Mouse (Mus musculus): Measurements from ENCODE around the gene Baiap2. TPM values are rescaled to one million over a fixed set of nuclear protein-coding genes. Genes with fewer than 3 reads are reported as not detected.

Baiap2 gene
- total RNA-seq, 2 experiments from 2014 or later, result 16.5 to 31.7 TPM

GRCm38 (mm10) chr11:119945343-119945742 lies 2.8 kb downstream of the Baiap2 start:
- DNase-seq (ENCODE audit: low spot score in 2 of 2), result no peak

DNA sequence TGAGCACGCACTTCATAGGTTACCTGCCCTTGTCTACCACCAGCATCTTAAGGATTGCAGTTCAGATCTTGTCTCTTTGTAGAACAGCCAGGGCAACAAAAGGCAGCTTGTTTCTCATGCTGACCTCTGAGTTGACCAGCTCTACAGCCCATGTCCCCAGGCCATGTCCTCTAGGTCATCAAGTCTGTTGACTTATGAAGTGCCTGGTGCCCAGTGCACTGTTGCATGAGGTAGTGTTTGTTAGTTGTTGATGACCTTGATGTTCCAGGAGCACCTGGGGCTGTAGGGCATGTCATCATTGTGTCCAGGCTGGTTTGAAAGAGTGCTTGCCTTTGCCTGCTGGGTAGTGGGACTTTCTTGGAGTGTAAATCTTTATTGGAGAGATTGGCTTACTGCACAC lies 4.9 kb downstream of the Baiap2 start:
- DNase-seq (ENCODE audit: low spot score in 2 of 2), result no peak

DNA sequence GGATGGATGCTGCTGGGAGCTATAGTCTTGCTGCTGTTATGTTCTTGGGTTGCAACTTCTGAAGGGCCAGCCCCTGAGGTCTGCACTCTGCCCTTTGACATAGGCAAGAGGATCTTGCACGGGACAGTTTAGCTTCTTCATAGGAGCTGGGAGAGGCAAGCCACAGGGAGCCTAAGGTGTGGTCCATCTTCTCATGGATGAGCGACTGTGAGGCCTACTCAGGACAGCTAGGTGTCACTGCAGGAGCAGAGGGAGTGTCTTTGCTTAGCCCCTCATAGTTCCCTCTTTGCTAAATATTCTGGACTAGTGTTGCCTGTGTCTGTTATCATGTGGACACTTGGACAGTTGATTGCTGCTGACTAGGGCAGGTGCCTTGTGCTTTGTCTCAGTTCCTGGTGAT lies 5.3 kb downstream of the Baiap2 start:
- no peak for DNase-seq (ENCODE audit: low spot score in 2 of 2)

GRCm38 (mm10) chr11:119948305-119948704 lies 5.7 kb downstream of the Baiap2 start:
- DNase-seq (ENCODE audit: low spot score in 2 of 2), result no peak

- no peak for DNase-seq (ENCODE audit: low spot score in 2 of 2)
These were observed 6.2 kb downstream of the Baiap2 start for GRCm38 (mm10) chr11:119948803-119949202.

- no peak for DNase-seq (ENCODE audit: low spot score in 2 of 2)
These were observed 8.0 kb downstream of the Baiap2 start for GRCm38 (mm10) chr11:119950535-119950934.

- no peak for DNase-seq (ENCODE audit: low spot score in 2 of 2)
These were observed 8.8 kb downstream of the Baiap2 start for GRCm38 (mm10) chr11:119951326-119951725.

- DNase-seq (ENCODE audit: low spot score in 2 of 2), result peak in 1 of 2 experiments; percentile 34
These were observed 10.1 kb downstream of the Baiap2 start for GRCm38 (mm10) chr11:119952429-119953224.

GRCm38 (mm10) chr11:119954233-119954632 lies 11.7 kb downstream of the Baiap2 start:
- DNase-seq (ENCODE audit: low spot score in 2 of 2), result no peak

GRCm38 (mm10) chr11:119954749-119955337 lies 12.3 kb downstream of the Baiap2 start:
- DNase-seq (ENCODE audit: low spot score in 2 of 2), result no peak

- no peak for DNase-seq (ENCODE audit: low spot score in 2 of 2)
These were observed 12.9 kb downstream of the Baiap2 start for GRCm38 (mm10) chr11:119955432-119955831.

DNA sequence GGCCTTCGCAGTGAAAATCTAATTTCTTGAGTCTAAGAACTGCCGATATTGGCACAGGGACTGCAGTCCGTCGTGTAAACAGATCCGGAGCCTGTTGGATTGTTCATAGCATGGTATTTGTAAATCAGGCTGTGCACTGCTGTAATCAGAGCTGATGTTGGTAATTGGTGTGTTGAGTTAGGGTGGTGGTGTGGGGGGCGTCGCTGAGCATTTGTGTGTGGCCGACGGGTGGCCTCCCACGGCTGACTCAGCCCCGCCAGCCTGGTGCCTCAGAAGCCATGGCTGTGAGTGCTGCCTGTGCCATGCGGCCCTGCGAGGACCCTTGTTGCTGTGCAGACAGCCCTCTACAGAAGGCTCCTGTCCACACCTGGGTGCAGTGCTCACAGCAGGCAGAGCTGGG lies 14.0 kb downstream of the Baiap2 start:
- no peak for DNase-seq (ENCODE audit: low spot score in 2 of 2)

DNA sequence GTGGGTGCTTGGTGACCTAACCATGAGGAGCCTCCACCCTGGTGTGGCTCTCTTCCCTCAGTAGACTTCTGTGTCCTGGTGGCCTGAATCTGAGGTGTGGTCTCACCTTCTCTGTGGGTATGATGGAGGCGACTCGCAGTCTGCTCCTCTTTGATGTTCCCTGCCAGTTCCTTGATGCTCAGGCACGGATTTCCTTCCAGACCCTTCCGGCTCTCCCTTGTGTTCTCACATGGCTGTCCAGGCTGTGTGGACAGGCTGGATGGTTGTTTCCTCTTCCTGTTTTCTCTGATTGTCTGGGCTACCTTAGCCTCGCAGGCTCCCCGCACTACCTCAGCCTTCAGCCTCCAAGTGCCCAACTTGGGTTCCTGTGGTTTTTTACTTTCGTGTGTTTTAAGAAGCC lies 16.3 kb downstream of the Baiap2 start:
- no peak for DNase-seq (ENCODE audit: low spot score in 2 of 2)

- DNase-seq (ENCODE audit: low spot score in 2 of 2), result no peak
These were observed 17.2 kb downstream of the Baiap2 start for GRCm38 (mm10) chr11:119959714-119960113.

DNA sequence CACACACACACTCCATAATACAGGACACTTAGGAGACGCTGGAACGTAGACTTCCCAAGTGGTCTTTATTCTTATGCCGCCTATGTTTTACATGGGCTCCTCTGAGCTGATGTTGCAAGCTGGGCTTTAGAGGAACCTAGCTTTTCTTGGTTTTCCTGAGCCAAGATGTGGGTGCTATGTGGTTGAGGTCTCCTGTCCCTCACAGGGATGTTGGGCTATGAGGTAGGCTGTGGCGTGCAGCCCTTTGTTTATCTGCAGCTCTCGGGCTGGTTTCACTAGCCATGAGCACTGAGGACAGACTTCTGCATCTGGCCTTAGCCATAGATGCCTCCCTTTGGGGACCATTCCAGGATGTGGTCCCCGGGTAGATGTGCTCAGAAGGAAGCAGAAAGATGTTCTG lies 18.1 kb downstream of the Baiap2 start:
- DNase-seq (ENCODE audit: low spot score in 2 of 2), result no peak

- no peak for DNase-seq (ENCODE audit: low spot score in 2 of 2)
These were observed 18.9 kb downstream of the Baiap2 start for GRCm38 (mm10) chr11:119961511-119961910.

DNA sequence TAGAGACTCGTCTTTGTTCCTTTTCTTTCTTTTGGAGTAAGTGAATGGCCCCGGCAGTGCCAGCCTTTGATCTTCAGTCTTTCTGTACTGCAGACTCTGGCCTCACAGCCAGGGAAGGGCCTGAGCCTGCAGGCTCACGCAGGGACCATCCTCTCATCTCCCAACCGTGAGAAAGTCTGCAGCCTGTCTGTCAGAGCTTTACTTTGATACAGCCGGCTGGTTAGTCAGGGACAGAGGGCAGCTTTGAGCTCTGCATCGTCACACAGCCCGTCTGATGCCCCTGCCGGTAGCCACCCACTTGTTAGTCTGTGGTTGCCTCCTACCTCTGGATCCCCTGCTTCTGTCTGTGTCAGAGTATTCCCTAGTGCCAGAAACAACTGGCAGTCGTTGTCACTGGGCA lies 22.5 kb downstream of the Baiap2 start:
- no peak for DNase-seq (ENCODE audit: low spot score in 2 of 2)

GRCm38 (mm10) chr11:119966294-119966693 lies 23.7 kb downstream of the Baiap2 start:
- DNase-seq (ENCODE audit: low spot score in 2 of 2), result no peak

DNA sequence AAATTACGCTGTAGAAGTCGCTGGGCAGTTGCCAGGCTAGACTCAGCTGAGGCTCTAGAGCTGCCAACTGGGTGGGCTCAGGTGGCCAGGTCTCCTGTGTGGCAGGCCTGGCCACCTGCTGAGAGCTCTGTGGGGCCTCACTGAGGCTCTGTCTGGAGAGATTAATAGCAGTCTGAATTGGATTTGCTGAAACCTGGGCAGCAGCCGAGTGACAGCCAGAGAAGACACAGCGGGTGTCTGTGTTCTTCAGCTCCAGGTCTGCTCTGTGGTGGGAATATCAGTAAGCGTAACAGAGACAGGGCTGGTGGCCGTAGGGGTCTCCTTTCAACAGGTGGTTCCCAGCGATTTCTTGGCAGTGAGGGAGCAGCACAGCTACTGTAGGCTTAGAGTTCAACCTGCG lies 24.8 kb downstream of the Baiap2 start:
- DNase-seq (ENCODE audit: low spot score in 2 of 2), result no peak

DNA sequence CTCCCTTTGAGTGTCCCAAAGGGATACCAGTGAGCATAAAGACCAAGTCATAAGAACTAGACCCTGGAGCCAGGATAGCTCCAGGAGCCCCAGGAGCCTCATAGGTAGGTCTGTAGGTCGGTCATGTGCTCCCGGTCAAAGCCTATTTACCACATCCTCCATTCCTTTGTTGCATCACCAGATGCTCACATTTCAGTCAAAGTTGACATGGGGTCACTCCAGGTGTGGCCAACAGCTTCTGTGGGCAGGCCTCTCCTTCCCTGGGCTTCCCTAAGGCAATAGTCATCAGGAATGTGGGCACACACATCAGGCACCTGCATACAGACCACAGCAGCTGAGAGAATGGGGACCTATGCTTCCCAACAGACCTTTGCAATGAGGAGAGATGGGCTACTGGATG lies 25.3 kb downstream of the Baiap2 start:
- DNase-seq (ENCODE audit: low spot score in 2 of 2), result no peak

GRCm38 (mm10) chr11:119970021-119970851 lies 27.7 kb downstream of the Baiap2 start:
- DNase-seq (ENCODE audit: low spot score in 2 of 2), result no peak

DNA sequence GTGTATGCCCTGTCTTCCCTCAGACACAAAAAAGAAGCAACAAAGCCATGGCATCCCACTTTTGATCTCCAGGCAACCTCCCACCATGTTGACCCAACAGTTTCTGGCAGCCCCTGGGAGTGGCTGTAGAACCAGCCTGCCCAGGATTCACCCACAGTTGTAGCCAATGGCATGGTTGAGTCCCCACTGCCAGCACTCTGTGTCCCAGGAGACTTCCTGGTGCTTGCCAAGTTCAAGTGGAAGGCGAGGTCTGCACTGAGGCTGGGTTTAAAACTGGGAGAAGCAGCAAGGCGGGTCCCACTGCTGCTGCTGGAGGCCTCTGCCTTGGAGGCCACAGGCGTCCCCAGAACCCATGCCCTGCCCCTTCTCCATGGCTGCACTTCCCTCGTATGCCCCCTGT lies 31.2 kb downstream of the Baiap2 start:
- no peak for DNase-seq (ENCODE audit: low spot score in 2 of 2)
